Mouse (Mus musculus) urinary bladder, postnatal 25 days (tissue): ENCODE results near the gene Arl6ip4.

Experiments
- DNase-seq: peaks from one replicate; pipeline ENCODE4 v3.0.0; 2022; ENCODE audit warnings: low spot score

The Arl6ip4 gene

DNA sequence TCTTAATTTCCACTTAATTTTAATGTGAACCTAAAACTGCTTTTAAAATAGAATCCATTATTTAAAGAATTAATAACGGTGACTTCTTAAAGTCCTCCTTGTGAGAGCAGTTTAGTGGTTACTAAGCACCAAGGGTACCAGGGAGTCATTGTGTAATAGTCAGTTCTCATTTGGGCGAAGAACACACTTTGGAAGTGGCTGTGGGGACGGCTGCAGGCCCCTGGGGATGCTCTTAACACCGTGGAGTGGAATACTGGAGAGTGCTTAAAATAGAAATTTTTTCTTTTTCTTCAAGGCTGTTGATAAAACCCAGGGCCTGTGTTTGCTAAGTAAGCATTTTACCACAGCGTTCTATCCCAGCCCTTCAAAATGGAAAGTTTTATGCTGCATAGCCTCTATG lies 40.1 kb downstream of the Arl6ip4 start:
- DNase-seq = no peak

DNA sequence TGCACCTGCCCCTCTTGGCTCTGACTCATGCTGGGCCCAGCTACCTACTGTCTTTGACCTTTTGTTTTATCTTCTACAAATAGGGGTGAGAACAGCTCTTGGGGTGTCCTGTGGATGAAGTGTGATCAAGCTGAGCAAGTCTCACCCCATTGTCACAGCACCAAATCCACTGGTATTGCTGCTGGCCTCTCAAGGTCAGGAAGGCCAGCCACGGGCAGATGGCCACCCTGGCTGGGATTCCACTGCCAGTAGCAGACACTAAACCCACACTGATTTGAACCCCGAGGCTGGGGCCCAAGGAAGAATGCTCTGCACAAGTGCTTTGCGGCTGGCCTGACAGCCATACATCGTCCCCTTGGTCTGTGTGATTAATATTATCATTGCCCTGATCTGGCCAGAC lies 42.4 kb downstream of the Arl6ip4 start:
- DNase-seq = no peak

DNA sequence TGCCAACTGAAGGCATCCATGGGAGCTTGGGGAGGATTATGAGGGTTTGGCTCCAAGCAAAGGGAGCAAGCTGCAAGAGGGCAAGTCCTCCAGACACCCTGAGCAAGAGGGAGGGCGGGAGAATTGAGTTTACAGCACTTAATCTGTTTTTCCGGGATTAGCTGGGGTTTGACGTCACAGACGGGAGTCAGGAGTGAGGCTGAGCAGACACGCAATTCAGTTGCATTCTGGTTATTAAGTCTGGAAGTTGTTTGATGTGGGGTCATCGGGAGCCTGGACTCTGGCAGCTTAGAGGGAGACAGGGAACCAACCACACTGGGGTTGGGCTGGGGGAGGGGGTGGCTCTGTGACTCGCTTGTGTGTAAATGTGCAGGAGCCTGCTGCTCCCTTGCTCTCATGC lies 43.6 kb downstream of the Arl6ip4 start:
- no peak for DNase-seq

DNA sequence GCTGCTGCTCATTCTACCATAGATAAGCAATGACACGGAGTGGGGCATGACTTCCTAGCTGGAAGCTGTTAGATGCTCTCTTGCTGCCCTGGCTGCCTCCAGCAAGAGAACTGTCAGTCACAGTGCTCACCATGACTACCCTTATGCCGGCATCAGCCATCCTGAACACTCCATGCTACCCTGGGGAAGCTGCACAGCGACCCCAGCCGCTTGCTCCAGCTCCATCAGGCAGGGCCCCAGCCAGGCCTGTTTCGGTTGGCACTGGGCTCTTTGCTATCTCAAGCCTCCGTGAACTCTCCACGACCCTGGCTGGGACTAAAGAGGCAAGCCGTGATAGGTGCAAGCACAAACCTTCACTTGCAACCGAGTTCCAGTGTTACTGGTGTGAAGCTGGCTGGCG lies 45.9 kb downstream of the Arl6ip4 start:
- no peak for DNase-seq

DNA sequence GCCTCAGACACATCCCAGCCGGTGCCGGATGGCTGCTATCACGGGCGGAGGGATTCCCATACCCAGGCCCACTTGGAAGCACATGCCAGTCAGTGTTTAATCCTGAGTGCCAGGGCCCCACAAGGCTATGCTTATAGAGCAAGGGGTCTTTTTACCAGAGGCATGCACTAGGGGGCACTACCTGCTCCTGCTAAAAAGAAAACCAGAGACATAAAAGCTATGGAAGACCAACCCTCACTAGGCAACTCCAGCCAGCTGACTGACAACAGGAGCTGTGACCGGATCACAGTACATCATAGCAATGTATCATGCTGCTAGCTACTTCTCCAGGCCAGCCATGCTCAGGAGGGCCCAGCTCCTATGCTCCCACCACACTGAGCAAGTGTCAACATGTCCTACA lies 46.7 kb downstream of the Arl6ip4 start:
- peak; percentile 41 for DNase-seq

DNA sequence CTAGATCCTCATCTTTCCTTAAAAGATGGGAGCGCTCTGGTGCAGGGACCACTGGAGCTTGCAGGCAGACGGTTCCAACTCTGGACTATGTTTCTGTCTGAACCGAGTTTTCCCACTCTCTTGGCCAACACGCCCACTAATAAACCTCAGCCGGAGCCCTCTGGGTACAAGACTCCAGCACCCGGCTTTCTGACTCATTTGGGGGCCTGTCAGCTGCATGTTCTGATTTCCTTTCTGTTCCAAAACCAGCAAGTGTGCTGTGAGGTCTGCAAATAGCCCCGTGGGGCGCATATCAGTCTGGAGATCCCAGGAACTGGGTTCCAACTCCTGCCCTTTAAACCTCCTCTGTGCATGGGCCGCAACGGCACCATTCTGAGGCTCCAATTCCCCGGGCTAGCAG lies 47.6 kb downstream of the Arl6ip4 start:
- no peak for DNase-seq

DNA sequence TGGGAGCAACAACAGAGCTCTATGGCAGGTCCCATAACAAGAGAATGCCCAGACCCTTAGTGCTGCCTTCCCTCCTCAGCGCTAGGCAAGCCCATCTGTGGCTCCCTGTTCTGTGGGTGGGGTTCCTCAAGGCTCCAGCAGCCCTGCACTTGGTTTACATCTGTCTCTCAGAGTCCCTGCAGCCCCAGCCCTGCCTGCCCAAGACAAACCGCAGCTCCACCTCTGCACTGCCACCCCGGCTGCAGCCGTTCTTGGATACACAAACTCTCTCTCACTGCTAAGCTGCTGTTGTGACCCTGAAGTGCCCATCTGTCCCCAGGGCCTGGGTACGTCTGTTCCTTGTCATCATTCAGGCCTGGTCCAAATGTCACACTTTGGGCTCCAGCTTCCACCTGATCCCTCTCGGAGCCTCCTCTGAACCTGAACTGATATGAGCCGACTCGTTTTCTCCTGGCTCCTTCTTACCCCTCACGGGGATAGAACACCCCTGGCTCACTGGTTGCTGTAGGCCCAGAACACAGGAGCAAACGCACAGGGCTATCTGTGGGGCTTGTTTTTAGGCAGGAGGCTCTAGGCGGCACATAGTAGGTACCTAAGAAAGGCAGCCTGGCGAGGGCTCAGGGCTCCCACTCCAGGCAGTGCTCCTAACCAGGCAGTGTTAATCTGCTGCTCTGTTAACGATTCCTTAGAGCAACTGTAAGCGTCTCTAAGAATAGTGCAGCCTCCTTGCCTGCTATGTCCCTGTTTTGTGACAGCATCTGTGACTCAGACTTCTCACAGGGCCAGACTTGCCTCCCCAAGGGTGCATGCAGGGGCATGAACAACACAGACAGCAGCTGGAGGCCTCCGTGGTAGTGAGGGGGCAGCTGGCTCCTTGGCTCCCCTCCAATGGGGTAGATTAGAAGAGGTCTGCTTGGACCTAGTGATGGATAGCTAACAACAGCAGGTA lies 50.0 kb downstream of the Arl6ip4 start:
- no peak for DNase-seq

DNA sequence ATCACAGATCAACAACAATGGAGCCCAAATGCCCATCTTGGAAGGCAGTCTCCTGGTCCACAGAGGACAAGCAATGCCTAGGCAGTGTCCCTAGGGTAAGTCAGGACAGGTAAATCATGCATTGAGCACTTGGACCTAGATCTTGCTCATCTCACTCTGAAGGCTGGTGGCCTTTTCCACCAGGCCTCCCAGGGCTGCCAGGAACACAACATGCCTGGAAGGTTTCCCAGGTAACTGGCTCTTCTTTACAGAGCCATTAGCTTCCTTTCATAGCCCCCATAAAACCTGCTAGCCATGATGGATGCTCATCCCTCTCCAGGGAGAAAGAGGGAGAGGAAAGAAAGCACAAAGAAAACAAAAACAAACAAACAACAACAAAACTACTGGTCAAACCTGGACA lies 50.9 kb downstream of the Arl6ip4 start:
- no peak for DNase-seq

DNA sequence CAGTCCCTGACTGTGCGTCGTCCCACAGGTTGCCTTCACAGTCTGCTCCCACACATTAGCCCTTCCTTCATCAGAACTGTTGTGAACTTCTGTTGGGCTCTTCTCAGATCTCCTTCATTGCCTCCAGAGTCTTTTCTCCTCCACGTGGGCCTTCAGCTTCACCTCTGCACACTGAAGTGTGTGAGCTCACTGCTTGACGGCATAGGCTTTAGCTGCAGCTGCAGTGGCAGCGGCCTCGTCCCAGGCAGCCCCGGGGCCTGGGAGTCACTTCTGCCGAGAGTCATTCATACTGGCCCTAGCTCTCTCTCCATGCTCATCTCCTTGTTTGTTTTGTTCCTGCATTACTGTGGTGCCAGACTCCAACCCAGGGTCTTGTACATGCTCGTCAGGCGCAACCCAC lies 51.7 kb downstream of the Arl6ip4 start:
- DNase-seq = no peak
